Mouse (Mus musculus) heart, embryonic 13.5 days (tissue): ENCODE data around the gene Usp7. TPM values are rescaled to one million over a fixed set of nuclear protein-coding genes. Genes with fewer than 3 reads are reported as not detected.
A peak's percentile ranks its signal among the peaks of the same experiment; 100 is the strongest.

Experiments
- ATAC-seq: fragments of 200-750 bp; cut with Nextera tagmentation; 2 replicates; pipeline ENCODE4 v1.8.0; 2017; ENCODE audit warnings: moderate TSS enrichment; ENCODE audit not compliant: insufficient number of reproducible peaks, low FRiP score, low TSS enrichment; ENCODE audit errors: extremely low read depth
- H3K27ac ChIP-seq: fragments of 300-500 bp; sonication (generic); replicated peaks from 2 replicates; pipeline ENCODE4 v1.5.1; 2015; ENCODE audit warnings: moderate library complexity, mild to moderate bottlenecking, inconsistent platforms
- H3K27me3 ChIP-seq: fragments of 300-500 bp; sonication (generic); replicated peaks from 2 replicates; pipeline ENCODE4 v1.6.1; 2015; ENCODE audit warnings: mild to moderate bottlenecking, inconsistent platforms
- H3K36me3 ChIP-seq: fragments of 300-500 bp; sonication (generic); 2 replicates; pipeline ENCODE4 v1.6.1; 2015; ENCODE audit warnings: mild to moderate bottlenecking, inconsistent platforms
- H3K4me1 ChIP-seq: fragments of 300-500 bp; sonication (generic); 2 replicates; pipeline ENCODE4 v1.6.1; 2015; ENCODE audit warnings: inconsistent platforms
- H3K4me2 ChIP-seq: fragments of 300-500 bp; sonication (generic); 2 replicates; pipeline ENCODE4 v1.6.1; 2015; ENCODE audit warnings: inconsistent platforms, mild to moderate bottlenecking, moderate library complexity
- H3K4me3 ChIP-seq: fragments of 300-500 bp; sonication (generic); 2 replicates; pipeline ENCODE4 v1.5.1; 2015; ENCODE audit warnings: moderate library complexity, mild to moderate bottlenecking, inconsistent platforms
- H3K9ac ChIP-seq: fragments of 300-500 bp; sonication (generic); 2 replicates; pipeline ENCODE4 v1.6.1; 2015; ENCODE audit warnings: inconsistent platforms, mild to moderate bottlenecking, moderate library complexity
- H3K9me3 ChIP-seq: fragments of 300-500 bp; sonication (generic); 2 replicates; pipeline ENCODE4 v1.6.1; 2016; ENCODE audit warnings: inconsistent platforms
- WGBS: fragments of 180-500 bp; shearing (Covaris S2); methylation state at CpG from one replicate; pipeline ENCODE4 v1.1.7; 2015; ENCODE audit warnings: mixed read lengths; 5-methylcytosine and 5-hydroxymethylcytosine counted together
- polyA plus RNA-seq: library from polyadenylated mRNA; unstranded; fragments of >200 nt; fragmentation: Nextera tagmentation; extraction: Ambion mirVana; gene quantifications from 2 replicates; pipeline ENCODE4 v1.2.1, GENCODE M21; 2015

Usp7 gene
- polyA plus RNA-seq, 1 experiment from 2014 or later, result 14.3 TPM

- H3K27ac ChIP-seq, result no peak overlapping the region
- H3K9me3 ChIP-seq, result no peaks in the 10 kb centered on the region
- H3K9ac ChIP-seq, result no peak overlapping the region
- no peaks in the 10 kb centered on the region for H3K4me1 ChIP-seq
- no peaks in the 10 kb centered on the region for H3K36me3 ChIP-seq
- WGBS, result 60% methylated on average over 2 of the region's 2 CpGs
- H3K4me2 ChIP-seq, result no peak overlapping the region
- no peak overlapping the region for H3K4me3 ChIP-seq
- no peaks in the 10 kb centered on the region for H3K27me3 ChIP-seq
- no peak for ATAC-seq
Measured at GRCm38 (mm10) chr16:8823661-8824060, 31.6 kb upstream of the Usp7 start.

DNA sequence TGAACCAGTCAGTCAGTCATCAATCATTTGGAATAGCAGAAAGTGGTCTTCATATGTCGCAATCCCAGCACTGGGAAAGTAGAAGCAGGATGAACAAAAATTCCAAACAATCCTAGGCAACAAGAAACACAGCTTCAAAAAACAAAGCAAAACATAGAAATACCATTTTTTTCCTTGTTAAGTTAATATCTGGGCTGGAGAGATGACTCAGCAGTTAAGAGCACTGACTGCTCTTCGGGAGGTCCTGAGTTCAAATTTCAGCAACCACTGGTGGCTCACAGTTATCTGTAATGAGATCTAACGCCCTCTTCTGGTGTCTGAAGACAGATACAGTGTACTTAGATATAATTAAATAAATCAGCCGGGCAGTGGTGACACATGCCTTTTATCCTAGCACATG, 30.5 kb upstream of the Usp7 start:
- Histone ChIP-seq H3K9ac (no peak overlapping the region), H3K4me3 (no peak overlapping the region), H3K9me3 (no peaks in the 10 kb centered on the region), H3K36me3 (no peaks in the 10 kb centered on the region), H3K27me3 (no peaks in the 10 kb centered on the region), H3K4me1 (no peaks in the 10 kb centered on the region), H3K4me2 (no peak overlapping the region), H3K27ac (no peak overlapping the region)
- no peak for ATAC-seq
- 70% methylated on average over 4 of the region's 4 CpGs for WGBS

DNA sequence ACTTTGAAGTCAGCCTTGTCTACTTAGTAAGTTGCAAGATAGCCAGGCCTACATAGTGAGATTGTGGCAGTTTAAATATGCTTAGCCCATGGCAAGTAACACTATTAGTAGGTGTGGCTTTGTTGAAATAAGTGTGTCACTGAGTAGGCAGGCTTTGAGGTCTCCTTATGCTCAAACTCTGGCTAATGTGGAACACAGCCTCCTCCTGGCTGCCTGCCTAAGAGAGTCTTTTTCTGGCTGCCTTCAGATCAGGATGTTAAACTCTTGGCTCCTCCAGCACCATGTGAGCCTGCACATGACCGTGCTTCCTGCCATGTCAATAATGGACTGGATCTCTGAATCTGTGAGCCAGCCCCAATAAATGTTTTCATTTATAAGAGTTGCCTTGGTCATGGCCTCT, 29.3 kb upstream of the Usp7 start:
- Histone ChIP-seq H3K4me2 (no peak overlapping the region), H3K9ac (no peak overlapping the region), H3K36me3 (no peaks in the 10 kb centered on the region), H3K4me1 (no peaks in the 10 kb centered on the region), H3K27me3 (no peaks in the 10 kb centered on the region), H3K27ac (no peak overlapping the region), H3K9me3 (no peaks in the 10 kb centered on the region), H3K4me3 (no peak overlapping the region)
- ATAC-seq, result no peak
- 74% methylated on average over 1 of the region's 1 CpGs for WGBS

GRCm38 (mm10) chr16:8817872-8818271, 25.8 kb upstream of the Usp7 start:
- no peaks in the 10 kb centered on the region for H3K9me3 ChIP-seq
- no peak overlapping the region for H3K4me2 ChIP-seq
- H3K4me3 ChIP-seq, result no peak overlapping the region
- H3K27ac ChIP-seq, result no peak overlapping the region
- H3K36me3 ChIP-seq, result no peaks in the 10 kb centered on the region
- 64% methylated on average over 4 of the region's 4 CpGs for WGBS
- no peaks in the 10 kb centered on the region for H3K4me1 ChIP-seq
- no peaks in the 10 kb centered on the region for H3K27me3 ChIP-seq
- H3K9ac ChIP-seq, result no peak overlapping the region
- ATAC-seq, result no peak

DNA sequence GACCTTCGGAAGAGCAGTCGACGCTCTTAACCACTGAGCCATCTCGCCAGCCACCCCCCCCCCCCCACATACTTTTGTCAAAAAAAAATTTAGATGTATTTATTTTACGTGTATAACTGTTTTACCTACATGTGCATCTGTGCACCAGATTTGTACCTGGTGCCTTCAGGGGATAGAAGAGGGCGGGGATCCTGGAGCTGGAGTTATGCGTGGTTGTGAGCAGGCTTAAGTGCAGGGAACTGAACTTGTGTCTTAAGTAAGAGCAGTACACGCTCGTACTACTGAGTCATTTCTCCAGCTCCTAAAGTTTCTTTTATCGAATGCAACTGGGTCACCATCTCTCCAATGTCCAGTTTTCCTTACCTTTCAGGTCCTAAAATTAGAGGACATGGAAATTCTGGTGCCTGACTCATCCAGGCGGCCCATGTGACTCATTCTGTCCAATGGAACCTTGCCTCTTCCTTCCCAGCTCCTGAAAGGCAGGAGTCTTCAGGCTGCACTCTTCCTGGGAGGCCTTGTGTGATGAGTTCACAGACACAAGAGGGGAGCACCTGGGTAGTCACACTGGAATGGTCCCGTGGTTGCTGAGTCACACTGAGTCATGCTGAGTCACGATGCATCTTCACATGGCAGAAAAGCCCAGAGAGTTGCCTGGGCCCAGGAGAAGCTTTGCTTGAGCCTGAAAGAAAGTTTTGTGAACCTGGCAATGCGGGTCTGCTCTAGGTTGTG, 18.5 kb upstream of the Usp7 start:
- no peaks in the 10 kb centered on the region for H3K27me3 ChIP-seq
- H3K4me1 ChIP-seq, result no peaks in the 10 kb centered on the region
- no peaks in the 10 kb centered on the region for H3K9me3 ChIP-seq
- WGBS, result 83% methylated on average over 14 of the region's 14 CpGs
- H3K4me2 ChIP-seq, result no peak overlapping the region
- peak overlapping the region; percentile 68; the same call in 1 of the 2 replicates for H3K27ac ChIP-seq
- no peaks in the 10 kb centered on the region for H3K36me3 ChIP-seq
- H3K9ac ChIP-seq, result no peak overlapping the region
- ATAC-seq, result peak; percentile 93
- H3K4me3 ChIP-seq, result 0 out of 2 replicates have a peak overlapping the region, but pooled peaks have one; percentile 14

DNA sequence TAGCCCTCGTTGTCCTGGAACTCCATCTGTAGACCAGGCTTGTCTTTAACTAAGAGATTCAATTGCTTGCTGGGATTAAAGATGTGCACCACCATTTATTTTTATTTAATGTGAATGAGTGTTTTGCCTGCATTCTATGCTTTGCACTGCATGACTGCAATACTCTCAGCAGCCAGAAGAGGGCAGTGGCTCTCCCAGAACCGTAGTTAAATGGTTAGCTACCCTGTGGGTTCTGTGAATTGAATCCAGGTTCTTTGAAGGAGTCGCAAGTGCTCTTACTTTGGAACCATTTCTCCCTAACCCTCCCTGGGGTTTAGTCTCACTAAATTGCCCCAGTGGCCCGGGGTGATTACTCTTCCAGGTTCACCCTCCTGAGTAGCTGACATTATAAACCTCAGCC, 14.6 kb upstream of the Usp7 start:
- no peak overlapping the region for H3K4me2 ChIP-seq

DNA sequence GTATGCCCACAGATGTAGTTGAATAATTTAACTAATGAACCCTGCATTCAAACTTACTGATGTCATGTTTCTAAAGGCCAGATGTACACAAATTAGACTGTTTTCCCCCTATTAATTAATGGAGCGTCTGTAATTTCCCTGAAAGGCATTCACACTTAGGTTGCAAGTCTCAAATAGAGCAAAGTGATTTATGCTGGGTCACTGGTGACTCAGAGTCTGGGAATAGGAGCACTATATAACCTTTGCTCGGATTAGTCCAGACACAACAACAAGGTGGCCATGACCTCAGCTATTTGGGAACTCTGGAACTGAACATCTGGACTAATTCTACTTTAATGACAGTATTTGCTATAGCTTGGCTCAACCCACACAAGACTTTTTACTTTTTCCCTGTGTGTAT, 3.8 kb upstream of the Usp7 start:
- Histone ChIP-seq H3K4me1 (no peaks in the 10 kb centered on the region), H3K9me3 (peaks cover 15% of the 10 kb centered on the region), H3K27ac (no peak overlapping the region), H3K4me3 (no peak overlapping the region), H3K4me2 (no peak overlapping the region), H3K36me3 (no peaks in the 10 kb centered on the region), H3K27me3 (no peaks in the 10 kb centered on the region), H3K9ac (no peak overlapping the region)
- 72% methylated on average over 2 of the region's 2 CpGs for WGBS
- ATAC-seq, result no peak

More for the DNA sequence above, 14.6 kb upstream of the Usp7 start:
- Histone ChIP-seq H3K36me3 (no peaks in the 10 kb centered on the region), H3K27ac (no peak overlapping the region), H3K27me3 (no peaks in the 10 kb centered on the region), H3K4me3 (no peak overlapping the region), H3K9me3 (no peaks in the 10 kb centered on the region), H3K9ac (no peak overlapping the region), H3K4me1 (no peaks in the 10 kb centered on the region)
- WGBS, result 19% methylated on average over 4 of the region's 4 CpGs
- ATAC-seq, result no peak

- Histone ChIP-seq H3K27ac (no peak overlapping the region), H3K9ac (no peak overlapping the region), H3K4me1 (no peaks in the 10 kb centered on the region), H3K4me3 (no peak overlapping the region), H3K36me3 (no peaks in the 10 kb centered on the region), H3K9me3 (peaks cover 6% of the 10 kb centered on the region), H3K27me3 (no peaks in the 10 kb centered on the region), H3K4me2 (no peak overlapping the region)
- WGBS, result 7% methylated on average over 3 of the region's 3 CpGs
- no peak for ATAC-seq
Measured at GRCm38 (mm10) chr16:8794952-8795351, 2.8 kb upstream of the Usp7 start.

DNA sequence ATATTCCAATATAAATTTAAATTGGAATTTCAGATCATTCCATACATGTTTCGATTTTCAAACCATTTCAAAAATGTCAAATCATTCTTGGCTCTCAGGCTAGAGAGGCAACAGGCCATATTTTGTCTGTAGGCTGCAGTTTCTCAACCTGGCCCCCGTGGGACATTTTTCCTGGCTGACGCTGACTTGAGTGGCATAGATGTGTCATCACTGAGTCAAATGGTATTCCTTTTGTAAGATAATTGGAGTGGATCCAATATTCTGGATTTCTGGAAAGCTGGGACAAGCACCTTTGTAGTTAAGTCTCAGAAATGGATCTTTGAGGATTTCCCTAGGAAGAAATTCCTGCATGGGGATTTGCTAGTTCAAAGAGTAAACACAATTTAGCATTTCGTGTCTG, 1.2 kb downstream of the Usp7 start:
- ATAC-seq, result no peak
- WGBS, result 71% methylated on average over 4 of the region's 4 CpGs
- Histone ChIP-seq H3K4me3 (no peak overlapping the region), H3K9ac (no peak overlapping the region), H3K36me3 (no peaks in the 10 kb centered on the region), H3K27ac (no peak overlapping the region), H3K27me3 (no peaks in the 10 kb centered on the region), H3K4me2 (no peak overlapping the region), H3K9me3 (no peaks in the 10 kb centered on the region), H3K4me1 (0 out of 2 replicates have a peak, but pooled peaks cover 3% of the 10 kb centered on the region)

DNA sequence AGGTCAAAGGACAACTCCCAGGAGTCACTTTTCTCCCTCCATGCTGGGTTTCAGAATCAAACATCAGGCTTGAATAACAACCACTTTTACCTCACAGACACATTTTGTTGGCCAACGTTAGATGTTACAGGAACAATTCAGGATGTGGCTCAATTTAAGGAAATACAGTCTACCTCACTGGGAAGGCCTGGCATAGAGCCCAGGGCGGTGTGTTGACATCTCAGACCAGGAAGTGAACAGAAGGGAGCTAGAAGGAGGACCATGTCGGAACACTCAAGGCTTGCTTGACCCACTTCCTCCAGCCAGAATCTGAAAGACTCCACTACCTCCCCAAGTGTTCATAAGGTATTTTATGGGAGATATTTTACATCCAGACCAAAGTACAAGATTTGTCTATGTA, 7.4 kb downstream of the Usp7 start:
- Histone ChIP-seq H3K36me3 (no peaks in the 10 kb centered on the region), H3K4me1 (0 out of 2 replicates have a peak, but pooled peaks cover 6% of the 10 kb centered on the region), H3K27me3 (no peaks in the 10 kb centered on the region), H3K9me3 (no peaks in the 10 kb centered on the region), H3K27ac (no peak overlapping the region), H3K9ac (no peak overlapping the region), H3K4me3 (no peak overlapping the region), H3K4me2 (no peak overlapping the region)
- WGBS, result 49% methylated on average over 3 of the region's 3 CpGs
- no peak for ATAC-seq

- Histone ChIP-seq H3K4me2 (no peak overlapping the region), H3K27ac (no peak overlapping the region), H3K4me3 (no peak overlapping the region), H3K27me3 (no peaks in the 10 kb centered on the region), H3K4me1 (0 out of 2 replicates have a peak, but pooled peaks cover 3% of the 10 kb centered on the region), H3K9ac (no peak overlapping the region), H3K9me3 (no peaks in the 10 kb centered on the region), H3K36me3 (no peaks in the 10 kb centered on the region)
- no peak for ATAC-seq
- WGBS, result 69% methylated on average over 16 of the region's 16 CpGs
Measured at GRCm38 (mm10) chr16:8783198-8783913, 8.8 kb downstream of the Usp7 start.

DNA sequence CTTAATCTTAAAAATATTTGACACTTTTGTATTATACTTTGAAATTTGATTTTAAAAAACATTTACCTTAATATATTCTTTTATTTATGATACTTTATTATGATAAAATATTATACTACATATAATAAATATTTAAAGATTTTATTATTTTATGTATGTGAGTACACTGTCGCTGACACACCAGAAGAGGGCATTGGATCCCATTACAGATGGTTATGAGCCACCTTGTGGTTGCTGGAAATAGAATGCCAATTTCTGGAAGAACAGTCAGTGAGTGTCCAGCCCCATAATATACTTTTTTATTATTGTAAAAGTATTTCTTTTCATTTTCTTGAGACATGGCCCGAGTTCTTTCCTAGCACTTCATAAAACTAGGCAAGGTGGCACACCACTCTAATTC, 10.4 kb downstream of the Usp7 start:
- H3K4me3 ChIP-seq, result no peak overlapping the region
- no peak overlapping the region for H3K4me2 ChIP-seq
- 90% methylated on average over 2 of the region's 2 CpGs for WGBS
- no peaks in the 10 kb centered on the region for H3K9me3 ChIP-seq
- no peaks in the 10 kb centered on the region for H3K27me3 ChIP-seq
- H3K27ac ChIP-seq, result no peak overlapping the region
- H3K36me3 ChIP-seq, result no peaks in the 10 kb centered on the region
- H3K4me1 ChIP-seq, result 0 out of 2 replicates have a peak, but pooled peaks cover 3% of the 10 kb centered on the region
- ATAC-seq, result no peak
- H3K9ac ChIP-seq, result no peak overlapping the region
